Mouse (Mus musculus): ENCODE data around the gene Galnt18.

The Galnt18 gene

GRCm38 (mm10) chr7:111711045-111711808 is 68.5 kb downstream of the Galnt18 start:
- no peak for DNase-seq

- DNase-seq: no peak
Observed at GRCm38 (mm10) chr7:111710311-111710710, 69.5 kb downstream of the Galnt18 start.

DNA sequence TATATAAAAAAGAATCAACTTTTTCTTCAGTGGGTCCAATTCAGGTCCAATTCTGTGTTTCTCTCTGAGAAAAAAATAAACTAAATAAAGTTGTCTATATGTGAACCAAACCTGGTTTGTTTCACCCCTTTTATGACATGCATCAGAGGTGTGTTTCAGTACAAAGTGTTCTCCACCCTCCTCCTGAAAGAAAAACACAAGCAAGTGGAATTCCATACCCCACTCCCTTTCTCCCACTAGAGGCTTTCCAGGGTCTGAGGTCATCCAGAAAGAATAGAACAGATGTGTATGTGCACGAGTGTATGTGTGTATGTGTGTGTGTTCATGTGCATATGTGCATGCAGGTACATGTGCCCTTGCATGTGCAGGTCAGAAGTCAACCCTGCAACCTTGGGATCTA is 71.2 kb downstream of the Galnt18 start:
- DNase-seq: no peak

DNA sequence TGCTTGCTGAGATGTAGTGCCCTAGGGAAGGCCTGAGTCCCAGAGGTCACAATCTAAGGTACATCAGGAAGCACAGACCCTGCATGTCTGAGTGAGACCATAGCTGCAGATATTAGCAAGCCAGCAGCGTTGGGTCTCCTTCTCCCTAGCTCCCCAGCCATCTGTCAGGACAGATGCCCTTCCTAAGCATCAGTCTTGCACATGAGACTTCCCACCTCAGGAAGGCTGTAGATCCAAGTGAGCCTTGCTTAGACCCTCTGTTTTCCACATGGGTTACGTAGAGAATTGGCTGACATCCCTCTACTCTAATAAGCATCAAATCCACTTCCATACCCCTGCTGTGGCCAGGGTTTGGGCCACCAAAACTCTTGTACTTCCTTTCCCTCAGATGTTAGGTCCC is 76.8 kb downstream of the Galnt18 start:
- DNase-seq: no peak

- DNase-seq: no peak
Observed at GRCm38 (mm10) chr7:111701788-111702187, 78.0 kb downstream of the Galnt18 start.

DNA sequence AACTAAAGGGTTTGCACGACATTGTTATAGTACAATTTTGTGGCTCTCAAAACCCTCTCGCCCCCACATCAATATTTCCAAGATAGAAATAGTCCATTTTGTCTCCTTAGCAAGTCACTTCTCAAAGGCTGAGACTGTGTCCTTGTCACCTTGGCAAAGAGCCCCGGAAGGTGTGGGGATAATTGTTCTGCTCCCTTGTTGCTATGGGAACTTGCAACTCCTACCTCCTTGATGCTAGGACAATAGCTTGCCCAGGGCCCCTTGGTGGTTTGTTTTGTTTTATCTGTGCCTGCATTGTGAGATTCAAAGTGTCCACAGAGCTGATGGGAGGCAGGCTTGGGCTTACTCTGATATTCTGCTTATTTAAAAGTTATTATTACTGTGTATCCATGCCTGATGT is 80.3 kb downstream of the Galnt18 start:
- DNase-seq: no peak

- no peak for DNase-seq
Observed at GRCm38 (mm10) chr7:111696226-111696625, 83.6 kb downstream of the Galnt18 start.

DNA sequence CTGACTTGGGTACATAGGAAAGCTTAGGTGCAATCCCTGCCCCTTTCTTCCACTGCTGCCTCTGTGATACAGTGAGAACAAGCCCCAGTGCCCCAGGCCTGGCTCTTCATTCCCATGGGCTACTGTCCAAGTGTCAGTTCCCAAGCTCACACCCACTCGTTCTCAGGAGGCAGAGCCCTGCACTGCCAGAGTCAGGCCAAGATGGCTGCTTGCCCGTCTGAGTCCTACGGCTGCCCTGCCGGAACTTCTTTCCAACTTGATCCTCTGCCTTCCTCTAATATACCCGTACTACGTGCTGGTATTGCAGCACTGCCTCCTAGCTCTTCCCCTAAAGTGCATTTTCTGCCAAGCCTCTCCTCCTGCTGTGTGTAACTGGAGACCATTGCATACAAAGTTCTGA is 85.5 kb downstream of the Galnt18 start:
- DNase-seq: peak; percentile 10

DNA sequence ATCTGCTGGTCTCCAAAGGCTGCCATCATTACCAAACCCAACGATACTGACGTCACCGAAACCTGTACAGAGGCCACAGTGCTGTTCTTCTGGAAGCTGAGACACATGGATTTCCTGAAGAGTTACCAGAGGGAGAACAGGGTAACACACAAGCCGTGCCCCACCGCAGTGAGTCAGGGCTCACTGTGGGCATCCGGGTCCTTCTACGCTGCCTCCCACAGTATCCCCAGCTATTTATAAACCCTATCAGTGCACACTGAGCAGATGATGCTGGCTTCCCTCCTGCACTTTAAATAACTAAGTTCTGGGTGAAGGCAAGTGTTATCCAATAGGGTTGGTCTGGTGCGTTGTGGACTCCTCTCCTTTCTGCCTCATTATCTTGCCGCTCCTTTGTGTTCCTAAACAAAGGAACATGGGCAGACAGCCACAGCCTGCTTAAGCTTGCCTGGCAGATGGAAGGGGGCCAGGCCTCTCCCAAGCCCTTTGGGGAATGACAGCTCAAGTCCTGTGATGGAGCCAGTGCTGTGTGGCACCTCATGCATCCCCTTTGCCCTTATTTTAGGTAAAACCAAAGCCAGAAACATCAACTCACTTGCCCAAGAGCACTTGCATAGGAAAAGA is 87.0 kb downstream of the Galnt18 start:
- no peak for DNase-seq

DNA sequence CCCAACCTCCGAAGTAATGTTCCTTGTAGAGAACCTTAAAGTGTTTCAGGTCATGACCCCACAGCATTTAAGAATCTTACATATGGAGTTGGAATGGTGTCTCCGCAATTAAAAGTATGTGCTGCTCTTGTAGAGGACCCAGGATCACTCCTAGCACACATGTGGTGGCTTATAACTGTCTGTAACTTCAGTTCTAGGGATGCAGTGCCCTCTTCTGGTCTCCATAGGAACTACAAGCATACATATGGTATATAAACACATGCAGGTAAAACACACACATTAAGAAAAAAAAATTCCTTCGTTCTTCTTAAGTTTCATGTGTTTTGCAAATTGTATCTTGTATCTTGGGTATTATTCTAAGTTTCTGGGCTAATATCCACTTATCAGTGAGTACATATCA is 99.7 kb downstream of the Galnt18 start:
- DNase-seq: no peak

DNA sequence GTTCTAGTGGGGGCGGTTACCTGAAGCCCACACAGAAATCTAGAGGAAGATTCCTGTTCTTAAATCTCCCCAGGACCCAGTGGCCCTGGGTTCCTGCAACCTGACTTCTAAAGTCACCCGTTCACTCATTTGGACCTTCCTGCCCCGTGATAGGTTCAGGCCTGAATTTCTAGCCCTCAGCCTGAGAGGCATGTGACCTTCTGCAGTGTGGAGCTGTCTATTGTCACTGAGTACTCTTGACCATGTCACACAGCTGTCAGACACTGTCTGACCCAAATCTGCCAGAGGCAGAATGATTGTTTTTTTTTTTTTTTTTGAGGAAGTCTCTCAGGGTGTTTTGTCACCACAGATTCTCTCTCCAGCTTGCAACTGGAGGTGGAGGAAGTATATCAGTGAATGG is 103.3 kb downstream of the Galnt18 start:
- no peak for DNase-seq

DNA sequence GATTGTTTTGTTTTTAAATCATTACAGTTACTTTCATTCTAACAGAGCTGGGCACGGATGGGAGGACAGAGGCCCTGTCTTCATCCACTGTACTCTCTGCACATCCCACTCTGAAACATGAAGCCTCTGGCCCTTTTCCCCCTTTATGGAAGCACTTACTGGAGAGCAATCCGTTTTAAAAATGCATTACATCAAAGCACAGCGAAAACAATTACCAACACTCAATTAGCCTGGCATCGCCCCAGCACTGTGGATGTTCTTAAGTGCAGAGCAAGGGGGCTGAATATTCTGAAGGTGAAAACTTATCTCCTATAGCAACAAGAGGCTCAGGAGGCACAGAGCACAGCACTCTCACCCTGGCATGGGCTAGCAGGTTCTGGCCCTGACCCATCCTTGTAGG is 107.3 kb downstream of the Galnt18 start:
- DNase-seq: no peak

- DNase-seq: peak; percentile 30
Observed at GRCm38 (mm10) chr7:111663139-111664073, 116.4 kb downstream of the Galnt18 start.

DNA sequence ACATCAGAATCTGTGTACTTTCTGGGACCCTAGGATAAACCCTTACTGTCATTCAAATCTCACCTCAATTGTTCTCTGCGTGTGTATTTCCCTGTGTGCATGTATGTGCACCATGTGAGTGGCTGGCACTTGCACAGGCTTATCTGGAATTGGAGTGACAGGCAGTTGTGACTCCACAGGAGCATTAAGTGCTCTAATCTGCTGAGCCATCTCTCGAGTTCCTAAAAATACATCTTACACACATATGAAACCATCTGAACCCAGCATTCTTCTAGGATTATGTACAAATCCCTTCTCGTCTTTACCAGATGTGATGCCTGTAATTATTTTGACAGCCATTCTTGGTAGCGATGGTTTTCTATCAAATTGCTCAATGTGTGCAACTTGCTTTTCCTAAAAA is 121.2 kb downstream of the Galnt18 start:
- no peak for DNase-seq

DNA sequence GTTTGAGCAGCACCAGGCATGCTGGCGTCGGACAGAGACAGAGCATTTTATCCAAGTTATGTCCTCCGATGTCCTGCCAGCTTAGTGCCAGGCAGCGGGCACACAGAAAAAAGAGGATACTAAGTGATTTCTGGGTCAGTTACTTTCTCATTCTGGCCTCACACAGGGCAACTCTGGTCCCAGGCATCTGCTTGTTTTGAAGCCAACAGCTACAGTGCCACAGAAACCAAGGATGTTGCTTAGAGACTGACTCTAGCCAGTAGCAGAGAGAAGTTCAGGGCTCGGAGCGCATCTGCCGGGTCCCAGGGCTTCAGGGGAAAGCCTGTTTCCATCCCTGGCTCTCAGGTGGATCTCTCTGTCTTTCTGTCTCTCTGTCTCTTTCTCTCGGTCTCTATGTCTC is 124.8 kb downstream of the Galnt18 start:
- no peak for DNase-seq

DNA sequence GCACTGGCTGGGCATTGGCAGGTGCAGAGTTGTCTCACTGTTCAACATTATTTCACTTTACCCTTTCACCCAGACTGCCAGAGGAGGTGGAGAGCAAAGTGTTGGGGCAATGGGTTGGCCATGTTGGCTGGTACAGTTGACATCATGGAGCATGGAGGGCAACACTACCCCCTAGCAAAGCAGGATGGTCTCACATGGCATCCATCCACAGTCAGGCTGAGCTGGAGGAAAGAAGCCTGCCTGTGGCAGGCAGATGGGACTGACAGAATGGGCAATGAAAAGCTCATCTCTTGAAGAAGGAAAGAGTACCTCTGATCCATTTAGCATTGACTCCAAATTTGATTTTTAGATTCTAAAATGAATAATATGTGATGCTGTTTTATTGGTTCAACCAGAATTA is 125.3 kb downstream of the Galnt18 start:
- DNase-seq: no peak

DNA sequence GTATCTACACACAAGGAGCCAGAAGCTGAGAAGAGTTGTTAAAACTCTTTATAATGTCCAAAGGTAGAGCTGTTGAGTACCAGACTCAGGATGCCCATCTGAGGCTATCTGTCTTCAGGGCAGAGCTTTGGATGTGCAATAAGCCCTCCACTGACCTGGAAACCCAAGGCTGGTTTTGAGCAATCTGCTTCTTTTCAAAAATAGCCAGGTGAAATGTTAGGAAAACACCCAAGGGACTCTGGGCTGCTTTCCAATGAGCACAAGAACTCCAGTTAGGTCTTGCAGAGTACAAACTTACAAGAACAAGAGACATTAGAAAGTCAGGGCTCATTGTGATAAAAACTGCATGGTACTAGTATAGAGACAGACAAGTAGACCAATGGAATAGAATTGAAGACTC is 135.4 kb downstream of the Galnt18 start:
- DNase-seq: no peak

DNA sequence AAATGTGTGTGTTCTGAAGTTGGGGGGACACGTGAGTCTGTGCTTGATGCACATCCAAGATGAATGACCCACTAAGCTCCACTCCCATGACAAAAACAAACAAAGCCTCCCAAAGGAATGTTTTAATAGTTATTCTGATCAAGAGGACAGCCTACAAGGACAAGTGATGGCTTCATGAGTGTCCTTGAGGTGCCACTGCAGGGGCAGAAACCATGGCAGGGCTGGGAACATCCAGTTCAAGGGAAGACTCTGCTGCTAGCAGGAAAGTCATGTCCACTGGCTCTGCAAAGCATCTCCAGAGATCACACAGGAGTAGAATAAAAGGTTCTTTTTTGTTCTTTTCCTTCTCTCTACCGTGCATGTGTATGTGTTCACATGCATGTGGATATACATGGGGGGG is 140.9 kb downstream of the Galnt18 start:
- DNase-seq: no peak

DNA sequence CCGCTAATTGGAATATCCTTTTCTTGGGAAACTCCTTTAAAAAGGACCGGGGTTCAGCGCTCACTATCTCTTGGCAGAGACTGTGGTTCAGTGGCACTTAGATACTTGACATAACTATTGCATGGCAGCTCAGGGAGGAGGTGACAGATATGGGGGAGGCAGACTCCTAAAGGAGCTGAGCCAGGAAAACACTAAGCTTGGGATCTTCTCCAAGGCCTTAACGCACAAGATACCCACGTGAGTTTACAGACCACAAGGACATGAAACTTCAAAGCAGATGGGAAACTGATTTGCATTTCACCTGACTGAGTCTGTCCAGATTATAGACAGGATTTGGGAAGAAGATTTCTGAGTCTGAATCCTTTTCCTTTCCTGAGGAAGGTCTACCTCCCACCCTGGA is 141.3 kb downstream of the Galnt18 start:
- no peak for DNase-seq

- DNase-seq: no peak
Observed at GRCm38 (mm10) chr7:111637866-111638448, 141.8 kb downstream of the Galnt18 start.

- DNase-seq: no peak
Observed at GRCm38 (mm10) chr7:111636503-111636902, 143.3 kb downstream of the Galnt18 start.

- peak; percentile 57 for DNase-seq
Observed at GRCm38 (mm10) chr7:111631265-111631664, 148.5 kb downstream of the Galnt18 start.

- no peak for DNase-seq
Observed at GRCm38 (mm10) chr7:111626232-111626631, 153.5 kb downstream of the Galnt18 start.
